8 mouse cellular contexts compared by ENCODE assay signal in the genomic region with DNA sequence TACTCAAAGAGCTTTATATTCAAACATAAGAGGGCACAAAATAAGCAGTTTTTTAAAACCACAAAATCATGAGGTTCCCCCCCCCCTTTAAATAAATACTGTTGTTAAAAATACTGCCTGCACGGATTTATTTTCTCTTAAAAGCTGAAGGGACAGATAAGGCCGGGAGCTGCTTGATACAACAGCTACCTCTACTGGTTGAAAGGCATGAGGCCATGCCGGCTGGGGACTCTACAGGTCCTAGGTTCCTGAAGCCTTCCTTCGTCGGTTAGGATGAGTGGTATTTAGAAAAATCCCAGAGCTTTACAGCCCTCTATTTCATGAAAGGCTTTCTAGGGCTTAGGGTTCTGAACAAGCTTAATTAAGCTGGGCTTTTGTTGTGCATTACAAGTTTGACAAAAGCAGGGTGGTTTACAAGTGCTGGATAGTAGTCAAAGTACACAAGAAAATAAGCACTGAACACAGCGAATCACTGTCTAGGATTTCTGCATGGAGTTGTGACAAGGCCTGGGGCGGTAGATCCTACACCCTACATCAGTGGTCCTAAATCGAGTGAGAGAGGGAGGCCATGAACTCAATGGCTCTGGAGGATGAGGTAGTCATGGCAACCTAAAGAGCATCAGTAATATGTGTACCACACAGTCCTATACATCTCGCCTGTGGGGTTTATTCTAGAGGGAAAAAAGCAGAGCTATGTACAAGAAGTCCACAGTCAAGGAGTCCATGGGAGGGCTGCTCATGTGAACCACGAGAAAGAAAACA.
DNase-seq lines count a peak whose midpoint lies in the region; ATAC-seq lines count a peak whose summit lies in the region.

No protein-coding gene starts in this region.

- peaks cover 39% of the 10 kb centered on the region for H3K4me1 ChIP-seq in forebrain, embryonic 13.5 days
- peaks cover 15% of the 10 kb centered on the region; the same call in 1 of the 2 replicates for H3K4me1 ChIP-seq in midbrain, embryonic 12.5 days

- peak; percentile 88 for ATAC-seq in forebrain, embryonic 13.5 days
- ATAC-seq in midbrain, embryonic 12.5 days (ENCODE audit: low FRiP score, low read depth): peak; percentile 64

- peaks cover 7% of the 10 kb centered on the region; the same call in 1 of the 2 replicates for H3K36me3 ChIP-seq in forebrain, embryonic 13.5 days (ENCODE audit: poor library complexity, severe bottlenecking)
- H3K36me3 ChIP-seq in midbrain, embryonic 12.5 days: no peaks in the 10 kb centered on the region

- H3K9ac ChIP-seq in forebrain, embryonic 13.5 days: no peak overlapping the region
- no peak overlapping the region for H3K9ac ChIP-seq in midbrain, embryonic 12.5 days (replicated peaks)

- peak; percentile 47 for DNase-seq in adrenal gland, postnatal 10 days
- DNase-seq in adrenal gland, adult 18-20 months (ENCODE audit: low spot score in 2 of 2): no peak
- peak; percentile 63 for DNase-seq in testis, postnatal 10 days (ENCODE audit: low spot score)
- no peak for DNase-seq in testis, postnatal 14 days (ENCODE audit: low spot score)
- peak; percentile 60 for DNase-seq in kidney, postnatal 14 days
- DNase-seq in spleen, postnatal 4 days (ENCODE audit: low spot score in 2 of 2): no peak

- peaks cover 7% of the 10 kb centered on the region; the same call in 1 of the 2 replicates for H3K27me3 ChIP-seq in forebrain, embryonic 13.5 days
- H3K27me3 ChIP-seq in midbrain, embryonic 12.5 days: peaks cover 6% of the 10 kb centered on the region; the same call in 1 of the 2 replicates

- H3K9me3 ChIP-seq in forebrain, embryonic 13.5 days (replicated peaks): no peaks in the 10 kb centered on the region
- H3K9me3 ChIP-seq in midbrain, embryonic 12.5 days: no peaks in the 10 kb centered on the region

- WGBS in forebrain, embryonic 13.5 days: 14% methylated on average over 10 of the region's 10 CpGs
- WGBS in midbrain, embryonic 12.5 days: 20% methylated on average over 10 of the region's 10 CpGs

- no peak overlapping the region for H3K4me2 ChIP-seq in forebrain, embryonic 13.5 days
- H3K4me2 ChIP-seq in midbrain, embryonic 12.5 days (replicated peaks): no peak overlapping the region

- H3K27ac ChIP-seq in forebrain, embryonic 13.5 days: no peak overlapping the region
- H3K27ac ChIP-seq in midbrain, embryonic 12.5 days (replicated peaks): no peak overlapping the region

- H3K4me3 ChIP-seq in forebrain, embryonic 13.5 days: no peak overlapping the region
- H3K4me3 ChIP-seq in midbrain, embryonic 12.5 days: no peak overlapping the region

Comparison
In these comparisons a context has a peak if more than half of its experiments do, and no peak if none do; other contexts are left out.
1. DNase-seq: peak in adrenal gland, postnatal 10 days (single experiment), testis, postnatal 10 days (single experiment) and kidney, postnatal 14 days (single experiment); none in adrenal gland, adult 18-20 months (0 of 2), testis, postnatal 14 days (single experiment) and spleen, postnatal 4 days (0 of 2).